Mouse (Mus musculus) midbrain, embryonic 12.5 days (tissue): ENCODE results near the gene Arhgap8. TPM values are rescaled to one million over a fixed set of nuclear protein-coding genes. Genes with fewer than 3 reads are reported as not detected.
"Not testable (repeated sequence)": the region's sequence is repeated elsewhere in the genome, so short reads cannot be mapped to it uniquely, and the experiment has no call there.

Source experiments
- ATAC-seq: fragments of 200-750 bp; cut with Nextera tagmentation; 2 replicates; pipeline ENCODE4 v1.8.0; 2017; ENCODE audit warnings: low read depth, moderate TSS enrichment, moderate library complexity; ENCODE audit not compliant: low FRiP score
- H3K27ac ChIP-seq: fragments of 300-500 bp; sonication (generic); replicated peaks from 2 replicates; pipeline ENCODE4 v1.5.1; 2016; ENCODE audit warnings: mild to moderate bottlenecking
- H3K27me3 ChIP-seq: fragments of 300-500 bp; sonication (generic); 2 replicates; pipeline ENCODE4 v1.6.1; 2016; ENCODE audit warnings: mild to moderate bottlenecking
- H3K36me3 ChIP-seq: fragments of 300-500 bp; sonication (generic); 2 replicates; pipeline ENCODE4 v1.6.1; 2016
- H3K4me1 ChIP-seq: fragments of 300-500 bp; sonication (generic); 2 replicates; pipeline ENCODE4 v1.6.1; 2016
- H3K4me2 ChIP-seq: fragments of 300-500 bp; sonication (generic); replicated peaks from 2 replicates; pipeline ENCODE4 v1.6.1; 2016; ENCODE audit warnings: mild to moderate bottlenecking, moderate library complexity
- H3K4me3 ChIP-seq: fragments of 300-500 bp; sonication (generic); 2 replicates; pipeline ENCODE4 v1.5.1; 2016; ENCODE audit warnings: mild to moderate bottlenecking
- H3K9ac ChIP-seq: fragments of 300-500 bp; sonication (generic); replicated peaks from 2 replicates; pipeline ENCODE4 v1.6.1; 2016; ENCODE audit warnings: mild to moderate bottlenecking, moderate library complexity
- H3K9me3 ChIP-seq: fragments of 300-500 bp; sonication (generic); 2 replicates; pipeline ENCODE4 v1.6.1; 2016; ENCODE audit warnings: mild to moderate bottlenecking
- WGBS: fragments of 180-500 bp; shearing (Covaris S2); methylation state at CpG from one replicate; pipeline ENCODE4 v1.1.7; 2016; 5-methylcytosine and 5-hydroxymethylcytosine counted together
- polyA plus RNA-seq: library from polyadenylated mRNA; unstranded; fragments of >200 nt; fragmentation: Nextera tagmentation; extraction: Ambion mirVana; gene quantifications from 2 replicates; pipeline ENCODE4 v1.2.1, GENCODE M21; 2016

Arhgap8 gene
- polyA plus RNA-seq, 1 experiment from 2014 or later: 1.4 TPM

- H3K9me3 ChIP-seq: no peaks in the 10 kb centered on the region
- H3K27ac ChIP-seq: no peak overlapping the region
- no peak overlapping the region for H3K9ac ChIP-seq
- no peak overlapping the region for H3K4me3 ChIP-seq
- 60% methylated on average over 6 of the region's 6 CpGs for WGBS
- no peaks in the 10 kb centered on the region for H3K36me3 ChIP-seq
- H3K4me1 ChIP-seq: no peaks in the 10 kb centered on the region
- no peaks in the 10 kb centered on the region for H3K27me3 ChIP-seq
- no peak overlapping the region for H3K4me2 ChIP-seq
- ATAC-seq: no peak
Observed at GRCm38 (mm10) chr15:84700147-84700794, 19.6 kb upstream of the Arhgap8 start.

DNA sequence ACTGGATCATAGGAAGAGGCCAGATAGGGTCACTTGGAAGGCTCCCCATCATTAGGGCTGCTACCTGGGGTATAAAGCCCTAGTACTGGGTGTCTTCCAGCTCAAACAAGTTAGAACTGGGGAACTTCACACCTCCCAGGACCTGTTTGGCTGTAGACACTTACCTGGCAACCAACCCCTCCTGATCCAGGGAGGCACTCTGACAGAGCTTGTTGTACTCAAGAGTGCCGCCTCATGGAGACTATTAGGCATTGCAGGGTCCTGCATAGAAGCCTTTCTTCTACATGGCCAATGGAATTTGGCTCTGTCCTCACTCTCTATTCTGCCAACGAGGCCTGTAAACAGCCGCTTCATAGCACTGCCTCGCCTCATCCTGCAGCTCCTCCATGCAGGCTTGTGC, 17.9 kb upstream of the Arhgap8 start:
- H3K9ac ChIP-seq: no peak overlapping the region
- H3K4me2 ChIP-seq: no peak overlapping the region
- ATAC-seq: no peak
- H3K36me3 ChIP-seq: no peaks in the 10 kb centered on the region
- no peak overlapping the region for H3K27ac ChIP-seq
- no peak overlapping the region for H3K4me3 ChIP-seq
- H3K4me1 ChIP-seq: no peaks in the 10 kb centered on the region
- H3K9me3 ChIP-seq: no peaks in the 10 kb centered on the region
- H3K27me3 ChIP-seq: no peaks in the 10 kb centered on the region
- 29% methylated on average over 4 of the region's 4 CpGs for WGBS

- H3K36me3 ChIP-seq: no peaks in the 10 kb centered on the region
- H3K27ac ChIP-seq: no peak overlapping the region
- ATAC-seq: no peak
- WGBS: 91% methylated on average over 29 of the region's 29 CpGs
- H3K27me3 ChIP-seq: no peaks in the 10 kb centered on the region
- H3K4me2 ChIP-seq: no peak overlapping the region
- H3K4me1 ChIP-seq: no peaks in the 10 kb centered on the region
- H3K4me3 ChIP-seq: no peak overlapping the region
- H3K9ac ChIP-seq: no peak overlapping the region
- H3K9me3 ChIP-seq: no peaks in the 10 kb centered on the region
Observed at GRCm38 (mm10) chr15:84702391-84703345, 17.2 kb upstream of the Arhgap8 start.

DNA sequence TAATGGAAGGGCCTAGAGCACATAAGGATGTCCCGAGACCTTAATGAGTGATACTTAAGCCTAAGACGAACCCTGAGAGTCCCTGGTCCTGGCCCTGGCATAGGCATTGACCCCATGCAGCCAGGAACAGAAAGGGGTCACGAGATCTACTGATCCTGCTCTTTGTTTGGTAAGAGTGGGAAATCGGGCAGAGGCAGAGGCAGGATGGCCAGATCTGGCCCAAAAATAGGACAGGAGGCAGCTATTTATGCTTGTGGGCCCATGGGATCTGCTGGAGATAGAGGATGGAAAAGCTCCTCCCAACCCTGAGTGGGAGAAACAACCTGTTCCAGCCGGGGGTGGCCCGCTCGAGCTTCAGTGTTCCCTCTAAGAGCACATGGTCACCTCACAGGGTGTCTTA, 15.9 kb upstream of the Arhgap8 start:
- no peak for ATAC-seq
- no peak overlapping the region for H3K4me2 ChIP-seq
- H3K9ac ChIP-seq: no peak overlapping the region
- WGBS: 82% methylated on average over 7 of the region's 7 CpGs
- no peaks in the 10 kb centered on the region for H3K9me3 ChIP-seq
- H3K4me1 ChIP-seq: no peaks in the 10 kb centered on the region
- no peaks in the 10 kb centered on the region for H3K27me3 ChIP-seq
- H3K36me3 ChIP-seq: no peaks in the 10 kb centered on the region
- H3K4me3 ChIP-seq: no peak overlapping the region
- no peak overlapping the region for H3K27ac ChIP-seq

- no peak for ATAC-seq
- 89% methylated on average over 6 of the region's 6 CpGs for WGBS
- Histone ChIP-seq H3K27me3 (no peaks in the 10 kb centered on the region), H3K4me2 (no peak overlapping the region), H3K4me3 (no peak overlapping the region), H3K4me1 (no peaks in the 10 kb centered on the region), H3K27ac (no peak overlapping the region), H3K36me3 (no peaks in the 10 kb centered on the region), H3K9me3 (no peaks in the 10 kb centered on the region), H3K9ac (no peak overlapping the region)
Observed at GRCm38 (mm10) chr15:84705351-84705901, 14.4 kb upstream of the Arhgap8 start.

DNA sequence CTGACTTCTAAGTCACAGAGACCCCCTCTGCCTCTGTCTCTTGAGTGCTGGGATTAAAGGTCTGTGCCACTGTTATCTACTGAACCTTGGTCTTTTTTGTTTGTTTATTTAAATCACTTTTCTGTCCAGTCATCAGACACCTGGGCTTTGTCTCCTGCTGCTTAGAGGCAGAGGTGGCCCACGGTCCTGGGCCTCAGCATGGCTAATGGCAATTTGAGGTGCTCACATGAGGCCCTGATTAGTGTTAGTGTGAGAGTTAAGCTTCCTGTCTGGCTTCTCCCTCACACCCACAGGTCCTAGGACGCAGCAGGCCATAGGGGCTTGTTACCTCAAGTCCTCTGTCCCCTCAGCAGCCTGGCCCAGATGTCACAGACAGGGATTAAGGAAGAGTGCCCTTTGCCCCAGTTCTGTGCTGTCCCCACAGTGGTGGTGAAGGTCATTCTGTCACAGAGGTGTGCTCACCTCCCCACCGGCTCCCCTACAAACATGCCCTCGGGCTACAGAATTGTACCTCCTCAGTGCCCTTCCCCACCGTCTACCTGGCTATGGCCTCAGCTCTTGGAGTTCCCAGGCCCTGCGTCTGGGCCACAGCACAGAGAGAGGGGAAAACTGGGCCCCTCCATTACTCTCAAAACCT, 12.8 kb upstream of the Arhgap8 start:
- Histone ChIP-seq H3K36me3 (no peaks in the 10 kb centered on the region), H3K9me3 (no peaks in the 10 kb centered on the region), H3K4me1 (no peaks in the 10 kb centered on the region), H3K9ac (no peak overlapping the region), H3K27ac (no peak overlapping the region), H3K27me3 (peaks cover 12% of the 10 kb centered on the region; the same call in 1 of the 2 replicates), H3K4me3 (no peak overlapping the region), H3K4me2 (no peak overlapping the region)
- WGBS: 72% methylated on average over 6 of the region's 6 CpGs
- no peak for ATAC-seq

DNA sequence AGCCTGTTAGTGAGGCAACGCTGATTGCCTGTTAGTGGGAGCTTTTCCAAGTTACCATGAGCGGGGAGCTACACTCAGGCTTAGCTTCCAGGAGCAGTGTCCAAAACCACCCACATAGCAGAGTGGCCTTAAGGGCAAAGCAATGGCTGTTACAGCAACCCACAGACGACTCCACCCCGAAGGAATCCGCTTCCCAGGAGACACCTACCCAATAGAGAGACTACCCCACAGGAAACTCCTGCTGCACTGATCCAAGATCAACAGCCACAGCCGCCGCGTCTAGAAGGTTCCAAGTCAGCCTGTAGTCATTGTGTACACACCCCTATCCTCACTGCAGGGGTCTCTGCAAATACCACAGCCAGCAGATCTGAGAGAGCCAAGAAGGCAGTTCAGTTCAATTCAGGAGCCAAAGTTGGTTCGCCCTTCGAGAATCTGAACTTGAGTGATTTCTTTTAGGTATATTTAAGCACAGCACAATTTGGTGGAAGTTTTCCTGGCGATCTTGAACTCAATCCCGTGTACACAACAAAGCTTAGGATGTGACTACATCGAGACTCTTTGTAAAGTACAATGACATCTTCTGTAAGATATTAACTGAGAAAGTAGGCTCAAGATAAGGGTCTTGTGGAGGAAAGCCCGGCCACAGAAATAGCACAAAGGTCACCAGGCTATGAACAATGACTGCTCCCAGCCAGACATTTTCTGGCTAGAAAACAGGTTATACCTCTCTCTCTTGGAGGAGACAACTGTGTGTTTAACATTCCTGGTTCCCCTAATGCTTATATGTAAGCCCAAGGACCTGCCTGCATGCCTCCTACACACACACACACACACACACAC, 7.1 kb upstream of the Arhgap8 start:
- Histone ChIP-seq H3K36me3 (no peaks in the 10 kb centered on the region), H3K27me3 (peaks cover 27% of the 10 kb centered on the region), H3K27ac (no peak overlapping the region), H3K9ac (no peak overlapping the region), H3K9me3 (no peaks in the 10 kb centered on the region), H3K4me1 (peaks cover 11% of the 10 kb centered on the region), H3K4me3 (no peak overlapping the region), H3K4me2 (no peak overlapping the region)
- WGBS: 68% methylated on average over 14 of the region's 14 CpGs
- ATAC-seq: no peak

GRCm38 (mm10) chr15:84714730-84715129, 5.1 kb upstream of the Arhgap8 start:
- Histone ChIP-seq H3K4me3 (peak overlapping the region; percentile 9), H3K4me1 (peaks cover 13% of the 10 kb centered on the region), H3K9ac (peak overlapping the region; percentile 47; the same call in 1 of the 2 replicates), H3K9me3 (no peaks in the 10 kb centered on the region), H3K27me3 (peaks cover 45% of the 10 kb centered on the region), H3K36me3 (no peaks in the 10 kb centered on the region), H3K27ac (peak overlapping the region; percentile 65; the same call in 1 of the 2 replicates), H3K4me2 (peak overlapping the region; percentile 44)
- WGBS: under 1% methylated on average over 17 of the region's 17 CpGs
- 0 out of 2 replicates have a peak, but pooled peaks have one; percentile 41 for ATAC-seq

GRCm38 (mm10) chr15:84715132-84715531, 4.7 kb upstream of the Arhgap8 start:
- Histone ChIP-seq H3K27ac (0 out of 2 replicates have a peak overlapping the region, but pooled peaks have one; percentile 65), H3K4me3 (peak overlapping the region; percentile 9)

DNA sequence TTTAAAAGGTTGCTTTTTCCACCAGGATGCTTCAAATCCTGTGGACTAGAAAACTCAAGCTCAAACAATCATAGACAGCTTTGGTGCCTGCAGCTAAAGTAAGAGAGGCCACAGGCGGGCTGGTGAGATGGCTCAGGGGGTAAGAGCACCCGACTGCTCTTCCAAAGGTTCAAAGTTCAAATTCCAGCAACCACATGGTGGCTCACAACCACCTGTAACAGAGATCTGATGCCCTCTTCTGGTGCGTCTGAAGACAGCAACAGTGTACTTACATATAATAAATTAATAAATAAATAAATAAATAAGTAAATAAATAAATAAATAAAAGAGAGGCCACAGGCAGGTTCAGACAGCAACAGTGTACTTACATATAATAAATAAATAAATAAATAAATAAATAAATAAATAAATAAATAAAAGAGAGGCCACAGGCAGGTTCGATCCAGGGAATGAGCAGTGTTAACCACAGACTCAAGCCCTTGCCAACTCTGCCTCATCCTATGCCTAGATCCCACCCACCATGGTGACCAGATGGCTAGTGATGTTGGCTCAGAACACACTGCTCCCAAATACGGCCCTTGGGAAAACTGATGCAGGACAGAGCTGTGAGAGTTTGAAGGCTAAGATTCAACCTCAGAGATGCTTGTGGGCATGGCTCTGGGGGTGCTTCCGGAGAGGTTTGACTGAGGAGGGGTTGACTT, 2.1 kb upstream of the Arhgap8 start:
- peaks cover 28% of the 10 kb centered on the region for H3K4me1 ChIP-seq
- 64% methylated on average over 6 of the region's 6 CpGs for WGBS
- H3K27ac ChIP-seq, H3K9ac ChIP-seq, H3K4me3 ChIP-seq, H3K4me2 ChIP-seq, H3K9me3 ChIP-seq, H3K36me3 ChIP-seq, ATAC-seq: not testable (repeated sequence)
- peaks cover 55% of the 10 kb centered on the region for H3K27me3 ChIP-seq

More at GRCm38 (mm10) chr15:84715132-84715531, 4.7 kb upstream of the Arhgap8 start:
- peak overlapping the region; percentile 44 for H3K4me2 ChIP-seq
- peak overlapping the region; percentile 47; the same call in 1 of the 2 replicates for H3K9ac ChIP-seq
- no peaks in the 10 kb centered on the region for H3K9me3 ChIP-seq
- H3K27me3 ChIP-seq: peaks cover 49% of the 10 kb centered on the region
- no peak for ATAC-seq
- WGBS: 43% methylated on average over 11 of the region's 11 CpGs
- no peaks in the 10 kb centered on the region for H3K36me3 ChIP-seq
- peaks cover 17% of the 10 kb centered on the region for H3K4me1 ChIP-seq
